Mouse (Mus musculus) adrenal gland, adult 2 months (tissue): ENCODE results near the gene Rpl18a. TPM values are rescaled to one million over a fixed set of nuclear protein-coding genes. Genes with fewer than 3 reads are reported as not detected.

ENCODE experiments used
- DNase-seq: peaks from one replicate; pipeline ENCODE4 v3.0.0; 2021
- microRNA-seq, 2 experiments: library from miRNA; unstranded; fragments of <30 nt; microRNA quantifications; one replicate each; pipeline ENCODE4 v1.2.0; 2021
- polyA plus RNA-seq: library from polyadenylated mRNA; depleted of rRNA; stranded (reverse); fragments of >200 nt; gene quantifications from 2 replicates; pipeline ENCODE4 v1.2.3, GENCODE M21; 2012; rRNA removed
- total RNA-seq, 2 experiments: library from RNA; stranded (reverse); gene quantifications; 2 replicates each; pipeline ENCODE4 v1.2.3; 2021

Gene Rpl18a
- total and polyA plus RNA-seq, 3 experiments = 1,392 to 4,322 (median 1,465) TPM

DNA sequence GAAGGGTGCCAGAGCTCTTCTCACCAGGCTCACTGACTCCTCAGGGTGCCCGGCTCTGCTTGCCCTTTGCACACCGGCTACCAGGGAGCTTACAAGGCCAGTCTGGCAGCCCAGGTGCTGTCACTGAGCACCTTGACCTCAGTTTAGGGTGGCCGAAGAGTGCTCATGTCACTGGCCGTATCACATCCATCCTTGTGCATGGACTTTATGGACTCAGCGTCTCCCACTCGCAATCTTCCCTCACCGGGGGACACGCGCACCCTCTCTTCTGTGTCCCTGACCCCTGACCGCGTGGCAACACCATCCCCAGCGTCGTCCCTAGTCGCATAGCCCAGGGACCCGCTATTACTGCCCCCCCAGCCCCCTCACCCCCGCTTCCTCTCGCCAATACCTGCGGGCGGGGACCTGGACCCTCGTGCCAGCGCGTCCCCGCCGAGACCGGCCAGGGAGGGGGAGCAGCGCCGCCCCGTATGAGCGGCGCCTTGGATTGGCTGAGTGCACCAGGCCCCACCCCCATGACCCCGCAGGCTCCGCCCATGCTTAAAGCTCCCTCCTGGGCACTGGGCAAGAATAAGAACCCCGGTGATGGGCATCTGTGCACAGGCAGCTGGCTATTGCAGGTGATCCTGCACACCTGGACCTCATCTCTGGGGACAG, 40.5 kb downstream of the Rpl18a start:
- peak; percentile 89 for DNase-seq

DNA sequence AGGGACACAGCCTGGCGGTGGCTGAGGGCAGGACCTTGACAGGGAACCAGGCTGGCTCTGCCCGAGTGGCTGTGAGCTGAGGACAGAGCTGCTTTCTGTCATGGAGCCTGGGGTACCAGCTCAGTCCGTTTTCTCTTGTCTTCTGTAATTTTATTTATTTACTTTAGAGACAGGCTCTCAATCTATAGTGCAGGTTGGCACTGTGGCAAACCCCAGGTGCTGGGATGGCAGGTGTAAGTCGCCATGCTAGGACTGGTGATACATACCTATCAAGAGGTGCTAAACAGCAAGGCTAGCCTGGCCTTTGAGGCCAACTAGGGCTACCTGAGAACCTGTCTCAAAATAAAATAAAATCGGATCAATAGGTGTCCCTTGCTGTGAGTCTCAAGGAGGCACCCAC, 41.2 kb downstream of the Rpl18a start:
- DNase-seq = no peak

DNA sequence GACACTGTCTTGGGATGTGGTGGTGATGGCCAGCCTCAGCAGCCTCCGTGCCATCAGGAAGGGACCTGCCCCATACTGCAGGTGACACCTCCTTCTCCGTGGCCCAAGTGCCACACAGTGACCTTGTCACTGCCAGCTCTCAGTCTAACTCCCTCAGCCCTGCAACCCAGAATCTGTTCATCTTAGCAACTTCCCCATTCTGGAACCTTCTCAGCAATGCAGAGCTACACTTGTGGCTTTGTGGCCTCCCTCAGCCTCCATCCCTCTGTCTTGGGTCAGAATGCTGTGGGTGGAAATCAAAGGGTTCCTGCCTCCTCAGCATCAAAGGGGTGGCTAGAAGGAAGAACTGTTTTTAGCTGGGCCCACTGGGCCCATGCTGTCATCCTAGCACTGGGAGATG, 43.3 kb downstream of the Rpl18a start:
- DNase-seq = no peak

DNA sequence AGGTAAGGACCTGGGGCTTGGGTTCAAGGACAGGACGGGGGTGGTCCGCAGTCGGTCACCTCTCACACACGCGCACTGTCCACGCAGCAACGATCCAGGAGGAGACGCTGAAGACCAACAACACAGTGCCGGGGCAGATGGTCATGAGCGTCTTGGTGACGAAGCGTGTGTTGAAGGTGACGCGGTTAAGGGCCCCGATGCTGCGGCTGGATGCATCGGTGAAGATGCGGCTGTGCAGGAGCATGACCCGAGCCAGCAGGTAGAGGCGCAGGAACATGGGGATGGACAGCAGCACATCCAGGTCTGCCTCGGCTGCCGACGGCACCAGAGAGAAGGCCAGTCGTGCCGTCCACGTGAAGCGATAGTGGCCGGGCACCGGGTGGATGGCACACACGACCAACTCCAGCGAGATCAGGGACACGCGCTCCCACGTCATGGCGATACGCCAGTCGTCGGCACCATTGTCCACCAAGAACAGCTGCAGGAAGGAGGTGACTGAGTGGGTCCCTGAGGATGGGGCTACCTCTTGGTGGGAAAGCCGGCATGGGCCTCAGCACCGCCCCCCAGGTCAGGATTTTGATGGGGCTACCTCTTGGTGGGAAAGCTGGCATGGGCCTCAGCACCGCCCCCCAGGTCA, 44.5 kb downstream of the Rpl18a start:
- DNase-seq = no peak

DNA sequence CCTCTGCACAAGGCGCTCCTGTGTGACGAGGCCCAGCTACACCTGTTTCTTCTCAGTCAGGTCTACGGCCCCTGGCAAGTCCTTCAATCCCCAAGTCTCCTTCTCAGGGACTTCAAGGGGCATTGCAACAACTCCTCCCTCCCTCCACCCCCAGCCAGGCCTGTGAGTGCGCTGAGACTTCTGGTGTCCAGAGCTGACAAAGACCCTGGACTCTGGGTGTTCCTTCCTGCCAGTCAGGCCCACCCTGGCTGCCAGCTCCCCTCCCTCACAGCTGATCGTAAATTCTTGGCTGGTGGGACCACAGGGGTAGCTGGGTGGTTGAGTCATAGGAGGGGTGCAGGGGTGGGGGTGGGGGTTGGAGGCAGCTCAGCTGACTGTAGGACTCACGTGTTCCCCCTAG, 45.4 kb downstream of the Rpl18a start:
- no peak for DNase-seq

DNA sequence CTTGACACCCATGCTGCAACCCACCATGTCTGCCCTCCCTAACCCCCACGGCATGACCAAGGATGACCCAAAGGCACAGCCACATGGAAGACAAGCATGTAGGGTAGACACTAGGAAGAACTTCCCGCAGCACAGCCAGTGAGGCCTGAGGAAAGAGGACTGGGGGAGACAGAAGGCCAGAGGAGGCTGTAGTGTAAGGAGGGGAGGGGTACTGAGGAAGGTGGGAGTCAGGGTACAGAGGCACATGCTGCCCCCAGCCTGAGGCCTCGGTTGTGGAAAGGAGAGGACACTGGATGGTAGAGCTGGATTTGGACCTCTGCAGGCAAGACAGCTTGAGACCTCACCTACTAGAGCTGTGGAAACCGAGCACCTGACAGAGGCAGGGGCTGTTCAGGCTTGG, 46.3 kb downstream of the Rpl18a start:
- no peak for DNase-seq

DNA sequence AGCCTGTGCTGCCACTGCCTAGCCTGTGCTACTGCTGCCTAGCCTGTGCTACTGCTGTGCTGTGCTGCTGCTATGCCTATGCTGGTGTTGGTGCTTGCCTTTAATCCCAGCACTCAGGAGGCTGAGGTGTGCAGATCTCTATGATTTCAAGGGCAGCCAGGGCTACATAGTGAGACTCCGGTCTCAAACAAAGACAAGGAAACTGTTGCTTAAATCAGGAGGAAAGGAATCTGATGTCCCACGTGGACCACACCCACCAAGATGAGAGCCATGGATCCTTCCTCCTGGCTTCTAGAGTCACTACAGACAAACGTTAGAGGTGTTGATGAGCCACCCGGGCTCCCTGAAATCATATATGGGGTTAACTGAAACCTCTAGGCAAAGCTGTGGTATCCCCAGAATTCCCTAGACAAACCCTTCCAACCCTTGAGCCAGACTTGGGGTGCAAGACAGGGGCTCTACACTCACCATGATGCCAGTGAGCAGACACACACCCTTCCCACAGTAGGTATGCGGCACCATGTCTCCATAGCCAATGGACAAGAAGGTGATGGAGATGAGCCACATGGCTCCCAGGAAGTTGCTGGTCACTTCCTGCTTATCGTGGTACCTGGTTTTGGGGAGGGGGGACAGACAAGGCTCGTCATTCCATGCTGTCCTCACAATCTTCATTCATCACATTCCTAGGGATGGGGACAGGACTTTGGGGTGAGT, 46.9 kb downstream of the Rpl18a start:
- no peak for DNase-seq

DNA sequence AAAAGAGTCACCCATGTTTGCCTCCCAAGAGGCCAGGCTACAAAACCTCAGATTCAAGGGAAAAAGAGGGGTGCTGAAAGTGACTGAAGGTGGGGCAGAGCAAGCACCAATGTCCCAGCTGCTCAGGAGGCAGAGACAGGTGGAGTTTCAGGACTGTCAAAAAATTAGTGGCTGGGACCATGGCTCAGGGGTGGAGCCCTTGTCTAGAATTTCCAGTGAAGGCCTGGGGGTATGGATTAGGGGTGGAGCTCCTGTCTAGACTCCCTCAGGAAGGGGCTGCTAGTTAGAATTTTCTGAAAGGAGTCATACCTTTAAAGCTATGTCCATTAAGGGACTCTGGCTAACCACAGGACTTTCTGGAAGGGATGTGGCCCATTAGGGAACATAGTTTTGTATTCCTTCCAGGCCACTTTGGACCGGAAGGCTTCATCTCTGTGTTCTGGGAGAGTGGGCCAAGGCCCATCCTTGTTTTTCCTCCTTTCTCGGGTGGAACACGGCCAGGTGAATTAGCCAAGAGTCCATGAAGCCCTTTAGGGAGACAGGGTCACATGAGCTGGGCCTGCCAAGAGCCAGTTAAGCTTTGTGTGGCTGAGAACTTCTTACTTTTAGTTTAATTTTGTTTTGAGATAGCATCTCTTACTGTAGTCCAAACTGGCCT, 47.8 kb downstream of the Rpl18a start:
- DNase-seq = no peak

DNA sequence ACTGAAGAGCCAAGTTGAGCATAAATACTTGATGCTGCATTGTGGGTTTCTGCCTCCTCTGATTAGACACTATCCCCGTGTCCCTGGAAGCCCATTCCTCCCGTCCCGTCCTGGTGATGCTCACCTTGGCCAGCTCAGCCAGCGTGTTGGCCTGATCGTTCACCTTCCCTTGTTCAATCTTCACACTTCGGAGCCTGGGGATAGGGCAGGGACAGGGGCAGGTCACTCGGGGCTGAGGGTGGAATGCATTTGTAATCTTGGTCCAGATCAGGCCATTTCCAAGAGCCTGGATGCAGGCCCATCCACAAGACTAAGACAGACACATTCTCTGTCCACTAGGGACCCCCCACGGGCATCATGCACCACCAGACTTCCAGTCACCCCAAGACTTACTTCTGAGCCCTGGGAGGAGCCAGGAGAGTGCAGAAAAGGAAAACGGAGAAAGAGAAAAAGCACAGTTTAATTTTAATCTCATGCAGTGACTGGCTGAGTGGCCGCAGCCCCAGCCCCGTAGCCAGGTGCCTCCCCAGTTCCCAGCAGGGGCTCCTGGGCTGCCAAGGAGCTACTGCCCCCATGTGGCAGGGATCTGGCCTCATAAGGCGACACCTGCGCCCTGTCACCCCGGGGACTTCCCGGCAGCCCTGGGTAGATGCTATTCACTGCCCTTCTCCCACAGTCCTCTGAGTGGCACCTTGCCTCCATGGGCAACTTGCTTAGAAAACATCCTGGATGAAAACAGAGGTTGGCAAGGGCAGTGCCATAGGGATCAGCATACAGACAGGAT, 50.6 kb downstream of the Rpl18a start:
- no peak for DNase-seq

DNA sequence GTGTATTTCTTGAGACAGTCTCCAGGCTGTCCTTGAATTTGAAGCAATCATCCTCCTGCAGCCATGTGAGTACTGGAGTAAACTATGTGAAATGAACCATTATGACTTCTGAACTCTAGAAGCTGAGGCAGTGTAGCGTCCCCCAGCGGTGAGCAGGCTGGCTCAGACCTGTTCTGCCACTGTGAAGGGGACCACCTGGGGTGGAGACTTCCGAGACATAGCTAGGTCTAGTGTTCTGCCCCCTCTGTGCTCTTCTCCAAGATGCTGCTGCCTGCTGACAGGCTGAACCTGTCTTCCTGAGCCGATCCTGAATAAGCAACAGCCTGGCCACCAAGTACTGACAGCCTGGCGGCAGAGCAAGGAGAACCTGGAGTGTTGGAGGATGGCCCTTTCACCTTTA, 52.1 kb downstream of the Rpl18a start:
- no peak for DNase-seq

Small RNA genes within 50 kb of the gene (microRNA-seq; reads per million reads assigned to microRNA genes)
- gene Mir1969 = 0 to 0.41 reads per million in 2 experiments
- 0 reads per million in 2 experiments for gene Mir7067

Other genes with a start within 250 kb of the Rpl18a start
- 100 to 1,000 TPM; 115 to 127 TPM for gene Pgpep1, start 237.0 kb downstream of the Rpl18a start, total RNA-seq
- gene Pgpep1, start 237.0 kb downstream of the Rpl18a start, polyA plus RNA-seq = 115 and 117 TPM in 2 replicates
- 10 to 100 TPM; 65.2 to 88.5 TPM for gene Lsm4, start 224.2 kb downstream of the Rpl18a start, total RNA-seq
- gene Lsm4, start 224.2 kb downstream of the Rpl18a start, polyA plus RNA-seq = 81.3 and 112 TPM in 2 replicates
- 100 to 1,000 TPM; 214 to 246 TPM for gene Jund, start 198.5 kb downstream of the Rpl18a start, total RNA-seq
- 1,009 and 1,256 TPM in 2 replicates for gene Jund, start 198.5 kb downstream of the Rpl18a start, polyA plus RNA-seq
- under 1 TPM in 1 of 2 experiments, not detected in 1; 0.12 TPM for gene Iqcn, start 194.0 kb downstream of the Rpl18a start, total RNA-seq
- 0.25 and 0.28 TPM in 2 replicates for gene Iqcn, start 194.0 kb downstream of the Rpl18a start, polyA plus RNA-seq
- gene Gm3336, start 178.9 kb downstream of the Rpl18a start, total RNA-seq = under 1 TPM in 1 of 2 experiments, not detected in 1; 0.69 TPM
- gene Gm3336, start 178.9 kb downstream of the Rpl18a start, polyA plus RNA-seq = 0.51 and 0.97 TPM in 2 replicates
- gene Pde4c, start 173.7 kb downstream of the Rpl18a start, total RNA-seq = 1 to 10 TPM in 1 of 2 experiments, under 1 TPM in 1; 0.76 to 1.0 TPM
- 2.9 and 3.3 TPM in 2 replicates for gene Pde4c, start 173.7 kb downstream of the Rpl18a start, polyA plus RNA-seq
- gene Rab3a, start 142.7 kb downstream of the Rpl18a start, total RNA-seq = 10 to 100 TPM; 49.1 to 85.5 TPM
- gene Rab3a, start 142.7 kb downstream of the Rpl18a start, polyA plus RNA-seq = 141 and 152 TPM in 2 replicates
- 100 to 1,000 TPM; 108 to 132 TPM for gene Mpv17l2, start 136.5 kb downstream of the Rpl18a start, total RNA-seq
- gene Mpv17l2, start 136.5 kb downstream of the Rpl18a start, polyA plus RNA-seq = 359 and 417 TPM in 2 replicates
- gene Pik3r2, start 120.7 kb downstream of the Rpl18a start, total RNA-seq = 10 to 100 TPM; 37.2 to 49.0 TPM
- gene Pik3r2, start 120.7 kb downstream of the Rpl18a start, polyA plus RNA-seq = 296 and 305 TPM in 2 replicates
- gene Mast3, start 92.4 kb downstream of the Rpl18a start, total RNA-seq = 10 to 100 TPM; 18.9 to 20.5 TPM
- gene Mast3, start 92.4 kb downstream of the Rpl18a start, polyA plus RNA-seq = 91.5 and 91.7 TPM in 2 replicates
- under 1 TPM in 1 of 2 experiments, not detected in 1; 0.10 TPM for gene Il12rb1, start 89.0 kb downstream of the Rpl18a start, total RNA-seq
- gene Il12rb1, start 89.0 kb downstream of the Rpl18a start, polyA plus RNA-seq = 0.28 and 0.41 TPM in 2 replicates
- 10 to 100 TPM in 1 of 2 experiments, 1 to 10 TPM in 1; 9.0 to 10.8 TPM for gene Arrdc2, start 57.7 kb downstream of the Rpl18a start, total RNA-seq
- gene Arrdc2, start 57.7 kb downstream of the Rpl18a start, polyA plus RNA-seq = 60.7 and 72.6 TPM in 2 replicates
- 1 to 10 TPM; 1.6 to 5.0 TPM for gene Kcnn1, start 34.2 kb downstream of the Rpl18a start, total RNA-seq
- gene Kcnn1, start 34.2 kb downstream of the Rpl18a start, polyA plus RNA-seq = 10.0 and 12.9 TPM in 2 replicates
- 10 to 100 TPM; 65.0 TPM for gene Ccdc124, start 23.5 kb downstream of the Rpl18a start, total RNA-seq
- gene Ccdc124, start 23.5 kb downstream of the Rpl18a start, polyA plus RNA-seq = 52.5 and 58.3 TPM in 2 replicates
- gene Slc5a5, start 4.7 kb downstream of the Rpl18a start, total RNA-seq = under 1 TPM in 1 of 2 experiments, not detected in 1; 0.10 TPM
- 0.12 and 0.26 TPM in 2 replicates for gene Slc5a5, start 4.7 kb downstream of the Rpl18a start, polyA plus RNA-seq
- 10 to 100 TPM; 30.7 to 35.6 TPM for gene Map1s, start 8.5 kb upstream of the Rpl18a start, total RNA-seq
- 100 and 105 TPM in 2 replicates for gene Map1s, start 8.5 kb upstream of the Rpl18a start, polyA plus RNA-seq